Mouse (Mus musculus): ENCODE measurements around the gene Tbc1d17. TPM values are rescaled to one million over a fixed set of nuclear protein-coding genes. Genes with fewer than 3 reads are reported as not detected.

The Tbc1d17 gene
- polyA plus RNA-seq, 1 experiment = 94.6 TPM

DNA sequence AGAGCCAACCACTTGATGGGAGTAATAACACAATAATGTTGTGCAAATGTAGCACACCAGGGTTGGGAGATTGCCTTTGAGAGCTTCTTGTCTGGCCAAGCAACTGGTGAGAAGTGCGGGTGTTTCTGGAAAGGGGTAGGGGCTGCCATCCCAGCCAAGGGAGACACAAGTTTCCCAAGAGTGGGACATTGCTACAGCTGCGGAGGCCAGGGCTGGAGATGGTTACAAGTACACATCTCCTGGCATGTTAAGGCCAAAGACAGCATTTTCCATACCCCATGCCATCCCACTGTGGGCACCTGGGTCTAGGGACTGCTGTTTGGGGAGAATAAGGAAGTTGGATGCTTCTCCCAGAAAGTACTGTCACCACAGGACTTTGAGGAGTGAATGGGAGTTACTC, 4.2 kb upstream of the Tbc1d17 start:
- DNase-seq (ENCODE audit: low read depth) = no peak

DNA sequence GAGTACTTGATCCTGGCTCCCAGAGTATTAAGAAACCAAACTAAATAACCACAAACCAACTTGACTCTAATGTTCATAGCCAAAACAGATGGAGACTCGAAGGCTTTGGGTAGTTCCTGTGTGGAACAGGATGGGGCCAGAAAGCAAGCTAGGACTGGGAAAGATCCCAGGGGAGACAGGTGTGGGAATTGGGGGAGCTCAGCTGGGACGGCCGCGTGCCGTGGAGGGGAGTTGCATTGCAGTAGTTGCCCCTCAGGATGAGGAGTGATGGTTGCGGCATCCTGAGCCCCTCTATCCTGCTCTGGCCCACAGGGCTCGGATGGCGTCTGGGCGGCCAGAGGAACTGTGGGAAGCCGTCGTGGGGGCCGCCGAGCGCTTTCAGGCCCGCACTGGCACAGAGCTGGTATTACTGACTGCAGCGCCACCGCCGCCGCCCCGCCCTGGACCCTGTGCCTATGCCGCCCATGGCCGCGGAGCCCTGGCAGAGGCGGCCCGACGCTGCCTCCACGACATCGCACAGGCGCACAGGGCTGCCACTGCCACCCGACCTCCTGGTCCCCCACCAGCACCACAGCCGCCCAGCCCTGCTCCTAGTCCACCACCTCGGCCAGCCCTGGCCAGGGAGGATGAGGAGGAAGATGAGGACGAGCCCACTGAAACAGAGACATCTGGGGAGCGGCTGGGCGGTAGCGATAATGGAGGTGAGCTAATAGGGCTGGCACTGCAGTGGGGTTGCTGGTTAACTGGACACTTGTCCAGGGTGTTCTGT, 3.6 kb upstream of the Tbc1d17 start:
- no peak for DNase-seq (ENCODE audit: low read depth)

DNA sequence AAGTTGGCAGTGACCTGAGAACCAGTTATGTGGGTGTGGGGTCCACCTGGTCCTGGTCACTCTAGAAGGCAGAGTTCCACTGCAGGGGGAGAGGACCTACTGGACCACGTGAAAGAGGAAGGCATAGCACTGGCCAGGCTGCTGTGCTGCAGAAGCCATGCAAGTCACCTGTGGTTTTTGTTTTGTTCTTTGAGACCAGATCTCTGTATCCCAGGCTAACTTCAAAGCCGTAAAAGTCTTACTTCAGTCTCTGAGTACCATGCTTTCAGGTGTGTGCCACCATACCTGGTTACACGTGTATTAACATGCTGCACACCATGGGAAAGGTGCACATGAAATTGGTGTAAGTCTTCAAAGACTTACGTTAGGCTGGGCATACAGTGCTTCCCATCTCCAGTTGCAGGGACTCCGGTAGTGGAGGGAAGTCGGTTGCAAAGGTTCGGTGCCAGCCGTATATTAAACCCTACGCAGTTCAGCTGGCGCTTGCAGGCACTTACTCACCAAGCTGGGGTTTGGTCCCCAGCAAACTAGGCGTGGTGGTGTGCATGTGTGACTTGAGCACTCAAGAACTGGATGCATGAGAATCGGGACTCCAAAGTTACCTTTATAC, 2.9 kb upstream of the Tbc1d17 start:
- no peak for DNase-seq (ENCODE audit: low read depth)

DNA sequence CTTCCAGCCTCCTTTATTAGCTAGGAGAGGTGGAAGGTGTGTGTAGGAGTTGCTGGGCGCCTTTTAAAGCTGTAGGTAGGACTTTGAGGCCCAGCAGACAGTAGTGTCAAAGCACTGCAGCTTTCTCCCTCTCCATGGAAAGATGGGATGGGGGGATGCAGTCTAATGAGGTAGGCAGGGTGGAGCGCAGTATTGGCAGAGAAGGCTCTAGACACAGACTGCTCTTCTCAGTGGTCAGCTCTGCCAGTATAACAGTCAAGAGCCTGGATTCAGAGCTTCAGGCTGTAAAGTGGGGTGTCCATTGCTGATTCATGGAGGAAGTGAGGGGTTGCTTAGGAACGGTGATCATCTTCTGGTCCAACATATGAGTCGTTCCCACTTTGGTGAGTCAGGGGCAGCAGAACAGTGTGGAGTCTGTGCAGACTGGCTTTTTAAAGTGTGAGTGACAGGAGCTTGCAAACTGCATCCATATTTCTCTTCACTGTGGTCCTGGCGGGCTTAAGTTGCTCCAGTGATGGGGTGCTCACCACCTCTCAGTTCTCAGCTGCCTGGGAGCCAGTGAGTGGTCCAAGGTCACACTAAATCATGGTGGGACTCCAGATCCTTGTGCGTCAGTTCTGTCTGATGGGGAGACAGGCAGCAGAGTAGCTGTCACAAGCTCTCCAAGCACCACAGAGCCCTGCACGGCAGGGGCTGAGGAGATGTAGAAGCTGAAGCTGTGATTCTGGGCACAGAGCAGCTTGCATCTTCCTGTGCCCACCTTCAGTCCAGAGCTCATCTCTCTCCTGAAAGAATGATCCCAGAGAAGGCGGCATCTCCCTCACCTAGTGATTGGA, 2.1 kb upstream of the Tbc1d17 start:
- no peak for DNase-seq (ENCODE audit: low read depth)

DNA sequence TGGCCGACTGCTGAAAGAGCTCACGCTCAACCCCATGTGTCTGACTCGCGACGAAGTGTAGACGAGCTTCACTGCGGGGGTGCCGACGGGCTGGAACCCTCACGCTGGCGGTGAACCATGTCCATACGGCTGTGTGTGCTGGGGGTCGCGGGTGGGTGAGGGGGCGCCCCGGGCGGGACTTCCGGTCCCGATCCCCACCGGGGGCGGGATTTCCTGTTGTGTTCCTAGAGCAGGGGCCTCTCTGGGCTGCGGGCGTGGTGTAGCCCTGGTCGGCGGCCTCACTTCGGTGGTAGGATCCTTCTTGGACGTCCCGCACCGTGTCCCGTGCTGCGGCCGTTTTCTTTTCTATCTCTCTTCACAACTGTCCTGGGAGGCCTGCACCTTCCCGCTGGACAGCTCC, 1.3 kb upstream of the Tbc1d17 start:
- DNase-seq (ENCODE audit: low read depth) = no peak

DNA sequence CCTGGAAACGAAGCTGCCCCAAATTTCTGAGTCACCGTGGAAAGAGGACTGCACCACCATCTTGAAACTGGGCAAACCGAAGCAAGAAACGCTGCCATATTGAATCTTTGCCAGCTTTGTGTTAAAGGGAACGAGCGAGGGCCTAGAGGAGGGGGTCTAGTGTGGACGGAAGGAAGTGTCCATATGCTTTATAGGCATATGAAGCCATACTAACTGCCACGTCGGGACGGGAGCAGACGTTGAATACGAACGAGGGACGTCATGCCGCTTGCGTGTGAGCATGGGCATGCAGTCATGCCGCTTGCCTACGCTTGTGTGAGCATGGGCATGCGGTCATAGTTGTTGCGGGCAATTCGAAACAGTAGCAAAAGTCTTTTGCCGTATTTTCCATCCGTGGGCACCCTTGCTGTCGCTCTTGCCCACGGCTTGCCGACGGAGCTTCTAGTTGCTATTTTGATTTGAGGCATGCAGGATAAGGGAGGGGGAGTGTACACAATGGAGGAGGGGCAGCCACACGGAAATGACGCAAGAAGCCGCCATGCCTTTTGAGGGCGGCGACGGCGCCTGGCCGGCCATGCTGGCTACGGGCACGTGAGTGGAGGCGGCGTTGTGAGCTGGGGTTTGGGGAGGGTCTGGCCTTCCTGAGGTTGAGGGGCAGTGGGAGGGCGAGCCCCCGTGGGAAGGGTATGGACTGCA, 685 bp upstream of the Tbc1d17 start:
- peak; percentile 69 for DNase-seq (ENCODE audit: low read depth)

DNA sequence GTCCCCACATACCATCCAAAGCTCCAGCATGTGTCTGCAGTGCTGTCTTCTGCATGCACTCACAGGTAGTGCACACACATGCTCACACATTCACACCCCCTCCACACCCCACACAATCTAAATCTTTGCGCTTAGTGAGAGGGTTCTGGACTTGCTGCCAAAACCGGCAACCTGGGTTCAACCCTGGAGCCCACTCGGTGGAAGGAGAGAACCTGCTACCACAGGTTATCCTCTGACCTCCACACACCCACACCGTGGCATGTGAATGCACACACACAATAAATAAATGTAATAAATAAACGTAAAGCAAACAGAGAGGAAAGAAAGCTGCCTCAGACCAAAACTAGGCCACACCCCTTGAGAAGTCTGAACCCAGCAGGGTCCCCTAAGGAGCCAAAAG, 1.1 kb downstream of the Tbc1d17 start:
- no peak for DNase-seq (ENCODE audit: low read depth)

DNA sequence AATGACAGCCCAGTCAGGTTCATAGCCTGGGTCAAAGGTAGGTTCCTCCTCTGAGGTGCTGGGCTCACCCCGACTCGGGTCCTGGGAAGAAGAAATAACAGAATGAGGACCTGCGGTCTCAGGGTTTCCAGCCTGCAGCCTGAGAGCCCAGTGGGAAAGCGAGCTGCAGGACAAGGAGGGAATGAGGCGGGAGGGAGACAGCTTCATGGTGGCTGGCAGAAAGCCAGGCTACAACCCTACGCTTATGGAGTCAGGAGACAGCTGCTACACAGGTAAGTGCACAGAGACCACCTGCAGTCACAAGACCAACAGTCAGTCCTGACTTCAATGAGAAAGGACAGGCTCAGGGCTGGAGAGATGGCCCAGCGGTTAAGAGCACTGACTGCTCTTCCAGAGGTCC, 2.1 kb downstream of the Tbc1d17 start:
- DNase-seq (ENCODE audit: low read depth) = no peak

DNA sequence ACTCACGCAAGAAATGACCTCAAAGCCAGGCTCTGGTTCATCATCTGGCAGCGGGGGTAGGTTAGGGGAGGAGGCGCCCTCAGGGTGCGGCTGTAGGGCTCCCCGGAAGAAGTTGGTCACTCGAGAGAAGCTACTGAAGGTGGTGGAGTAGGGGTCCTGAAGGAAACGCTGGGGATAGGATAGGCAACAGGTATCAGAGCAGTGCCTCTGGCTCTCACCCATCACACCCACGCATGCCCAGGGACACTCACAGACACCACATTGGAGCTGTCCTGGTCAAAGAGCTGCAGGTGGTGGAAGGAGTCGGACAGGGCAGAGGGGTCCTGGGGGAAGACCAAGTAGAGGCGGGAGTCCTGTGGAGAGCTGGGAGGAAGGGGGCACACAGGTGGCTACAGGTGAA, 3.9 kb downstream of the Tbc1d17 start:
- DNase-seq (ENCODE audit: low read depth) = no peak

DNA sequence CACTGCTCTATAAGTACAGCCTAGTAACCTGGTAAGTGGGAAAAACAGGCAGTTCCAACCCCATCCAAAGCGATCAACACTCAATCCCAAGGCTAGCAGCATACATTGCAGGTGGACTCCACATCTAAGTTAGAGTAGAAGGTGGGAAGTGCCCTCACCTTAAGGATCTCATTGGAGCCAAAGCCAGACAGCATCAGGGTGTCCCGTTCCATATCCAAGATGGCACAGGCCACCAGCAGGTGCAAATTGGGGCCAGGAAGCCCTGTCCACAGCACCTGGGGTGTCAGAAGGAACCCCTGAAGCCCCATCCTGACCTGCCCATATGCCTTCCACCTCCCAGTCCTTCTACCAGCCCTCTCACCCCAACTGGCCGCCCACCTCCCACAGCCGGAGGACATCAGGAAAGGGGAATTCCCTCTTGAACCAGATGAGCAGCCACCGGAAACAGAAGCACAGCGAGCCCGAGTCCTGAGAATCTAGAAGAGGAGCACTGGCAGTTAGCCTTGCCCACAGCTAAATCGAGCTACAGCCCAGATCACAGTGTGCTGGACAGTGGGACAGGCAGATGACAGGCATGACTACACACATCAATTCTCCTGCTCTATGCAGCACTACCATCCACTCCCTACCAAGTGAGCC, 6.9 kb downstream of the Tbc1d17 start:
- DNase-seq (ENCODE audit: low read depth) = no peak

DNA sequence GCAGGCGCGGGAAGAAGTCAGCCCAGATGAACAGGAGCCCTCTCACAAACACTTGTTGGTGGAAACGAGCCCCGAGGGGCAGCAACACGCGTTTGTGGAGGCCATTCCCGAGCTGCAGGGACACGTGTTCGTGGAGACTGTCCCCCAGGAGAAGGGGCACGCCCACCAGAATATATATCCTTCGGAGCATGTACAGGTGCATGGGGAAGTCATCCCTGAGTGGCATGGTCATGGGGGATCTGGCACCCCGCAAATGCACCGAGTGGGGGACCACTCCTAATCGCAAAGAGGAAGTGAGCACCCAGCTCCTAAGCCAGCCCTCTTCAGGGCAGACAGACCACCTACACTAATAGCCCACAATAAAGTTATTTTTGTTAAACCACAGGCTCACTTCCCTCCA, 8.5 kb downstream of the Tbc1d17 start:
- DNase-seq (ENCODE audit: low read depth) = no peak

DNA sequence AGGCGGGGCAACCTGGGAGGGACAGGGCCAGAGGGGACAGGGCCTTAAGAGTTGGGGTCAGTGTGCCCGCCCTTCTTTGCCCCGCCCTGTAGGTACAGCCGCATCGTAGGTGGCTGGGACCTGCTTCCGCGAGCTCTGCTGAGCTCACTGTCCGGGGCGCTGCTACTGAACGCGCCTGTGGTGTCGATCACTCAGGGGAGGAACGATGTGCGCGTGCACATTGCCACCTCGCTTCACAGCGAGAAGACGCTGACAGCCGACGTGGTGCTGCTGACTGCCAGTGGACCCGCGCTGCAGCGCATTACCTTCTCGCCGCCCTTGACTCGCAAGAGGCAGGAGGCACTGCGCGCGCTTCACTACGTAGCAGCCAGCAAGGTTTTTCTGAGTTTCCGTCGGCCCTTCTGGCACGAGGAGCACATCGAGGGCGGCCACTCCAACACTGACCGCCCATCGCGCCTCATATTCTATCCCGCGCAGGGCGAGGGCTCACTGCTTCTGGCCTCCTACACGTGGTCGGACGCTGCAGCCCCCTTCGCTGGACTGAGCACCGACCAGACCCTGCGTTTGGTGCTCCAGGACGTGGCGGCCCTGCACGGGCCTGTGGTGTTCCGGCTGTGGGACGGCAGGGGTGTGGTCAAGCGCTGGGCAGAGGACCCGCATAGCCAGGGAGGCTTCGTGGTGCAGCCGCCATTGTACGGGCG, 9.2 kb downstream of the Tbc1d17 start:
- no peak for DNase-seq (ENCODE audit: low read depth)

DNA sequence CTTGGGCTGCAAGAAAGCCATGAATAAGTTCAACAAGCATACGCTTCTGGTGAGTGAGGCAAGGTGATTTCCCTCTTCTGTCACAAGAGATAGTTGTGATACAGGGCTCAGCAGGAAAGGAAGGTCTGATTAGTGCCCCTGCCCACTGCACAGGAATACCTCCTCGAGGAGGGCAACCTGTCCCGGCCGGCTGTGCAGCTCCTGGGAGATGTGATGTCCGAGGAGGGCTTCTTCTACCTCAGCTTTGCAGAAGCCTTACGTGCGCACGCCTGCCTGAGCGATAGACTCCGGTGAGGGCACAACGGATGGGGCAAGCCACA, 9.7 kb downstream of the Tbc1d17 start:
- no peak for DNase-seq (ENCODE audit: low read depth)

DNA sequence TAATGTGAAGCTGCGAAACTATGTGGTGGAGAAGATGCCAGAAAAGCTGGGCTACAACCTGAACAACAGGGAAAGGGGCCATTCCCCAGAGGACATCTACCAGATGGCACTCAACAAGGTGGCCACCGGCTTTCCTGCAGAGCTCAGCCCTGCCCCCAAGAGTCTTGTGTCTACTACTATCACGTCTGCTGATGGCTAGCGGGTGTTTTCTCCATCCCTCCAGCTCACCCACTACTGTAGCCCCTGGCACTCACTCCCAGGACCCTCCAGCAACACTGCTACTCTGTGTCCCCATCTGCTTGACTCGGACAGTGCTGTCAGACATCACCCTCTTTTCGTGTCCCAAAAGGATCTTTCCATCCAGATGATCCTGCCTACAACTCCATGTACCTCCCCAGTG, 10.8 kb downstream of the Tbc1d17 start:
- DNase-seq (ENCODE audit: low read depth) = no peak

DNA sequence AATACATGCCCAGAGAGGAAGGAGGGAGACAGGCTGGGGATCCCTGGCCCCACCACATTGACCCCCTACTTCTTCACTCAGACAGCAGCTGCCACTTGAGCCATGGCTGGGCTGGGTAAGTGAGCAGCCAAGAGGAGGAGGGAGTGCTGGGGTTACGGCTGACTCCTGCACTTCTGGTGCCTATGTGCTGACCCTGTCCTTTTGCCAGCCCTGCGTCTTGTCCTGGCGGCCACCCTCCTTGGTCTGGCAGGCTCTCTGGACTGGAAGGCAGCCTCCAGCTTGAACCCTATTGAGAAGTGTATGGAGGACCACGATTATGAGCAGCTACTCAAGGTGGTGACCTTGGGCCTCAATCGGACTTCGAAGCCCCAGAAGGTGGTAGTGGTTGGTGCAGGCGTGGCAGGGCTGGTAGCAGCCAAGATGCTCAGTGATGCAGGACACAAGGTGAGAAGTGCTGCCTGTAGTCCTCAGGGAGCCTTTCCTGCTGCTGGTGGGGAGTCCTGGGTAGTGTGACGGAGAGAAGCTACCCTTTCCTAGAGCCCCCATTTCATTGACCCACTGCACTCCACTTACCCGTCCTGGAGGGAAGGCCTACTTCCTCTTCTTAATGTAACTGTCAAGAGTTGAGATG, 12.3 kb downstream of the Tbc1d17 start:
- DNase-seq (ENCODE audit: low read depth) = no peak

DNA sequence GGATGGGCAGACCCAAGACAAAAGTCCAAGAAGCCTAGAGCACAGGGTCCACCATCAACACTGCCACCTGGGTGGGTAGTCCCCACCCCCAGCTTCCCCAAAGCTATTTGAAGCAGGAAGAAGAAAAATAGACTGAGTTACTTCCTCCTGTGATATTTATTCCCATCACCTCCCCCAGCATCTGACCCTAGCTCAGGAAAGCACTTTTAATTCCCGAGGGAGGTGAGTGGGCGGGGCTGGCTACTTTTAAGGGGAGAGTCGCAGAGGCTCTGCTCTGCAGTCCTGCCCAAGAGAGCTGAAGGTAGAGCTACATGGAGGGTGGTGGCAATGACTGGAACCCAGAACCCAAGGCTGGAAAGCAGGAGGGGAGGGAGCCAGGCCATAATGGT, 12.9 kb downstream of the Tbc1d17 start:
- DNase-seq (ENCODE audit: low read depth) = no peak

DNA sequence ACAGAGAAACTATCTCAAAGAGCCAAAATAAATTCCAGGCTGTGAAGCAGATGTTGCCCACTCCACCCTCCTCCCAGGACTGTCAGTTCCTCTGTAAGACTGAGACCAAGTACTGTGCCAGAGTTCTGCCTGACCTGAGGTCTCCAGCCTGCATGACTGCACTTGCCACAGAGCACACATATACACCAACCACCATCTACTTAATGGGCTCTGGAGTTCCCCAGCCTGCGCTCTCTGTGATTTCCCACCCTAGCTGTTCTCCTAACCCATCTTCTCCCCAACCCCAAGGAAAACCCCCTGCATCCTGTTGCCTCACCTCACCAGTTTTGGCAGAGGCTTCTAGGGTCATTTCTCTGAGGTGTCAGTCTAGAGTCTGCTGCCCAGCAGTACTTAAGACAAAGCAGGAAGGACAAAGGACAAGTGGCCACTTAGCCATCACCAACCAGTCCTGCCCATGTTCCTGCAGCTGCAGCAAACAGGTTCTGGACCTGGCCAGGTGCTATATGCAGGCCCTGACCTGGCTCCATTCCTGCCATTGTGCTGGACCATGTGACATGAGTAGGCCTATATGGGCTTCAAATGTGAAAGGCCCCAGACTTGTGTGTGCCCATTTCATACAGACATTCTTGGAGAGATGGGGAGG, 13.4 kb downstream of the Tbc1d17 start:
- no peak for DNase-seq (ENCODE audit: low read depth)

DNA sequence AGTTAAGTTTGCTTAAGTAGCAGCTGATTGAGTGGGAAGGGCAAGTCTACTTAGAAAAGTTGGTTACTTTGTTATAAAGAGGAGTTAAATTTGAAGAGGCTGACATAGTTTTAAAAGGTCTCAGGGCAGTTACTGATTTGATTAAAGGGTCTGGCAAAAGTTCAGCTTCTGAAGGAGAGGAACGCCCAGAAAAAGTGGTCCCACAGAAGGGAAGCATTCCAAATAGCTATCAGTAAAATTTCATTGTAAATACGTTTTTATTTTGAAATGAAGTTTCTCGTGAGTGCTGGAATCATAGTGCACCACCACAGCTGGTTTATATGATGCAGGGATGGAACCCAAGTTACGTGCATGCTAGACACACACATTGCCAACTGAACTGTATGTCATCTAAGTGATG, 16.1 kb downstream of the Tbc1d17 start:
- no peak for DNase-seq (ENCODE audit: low read depth)

DNA sequence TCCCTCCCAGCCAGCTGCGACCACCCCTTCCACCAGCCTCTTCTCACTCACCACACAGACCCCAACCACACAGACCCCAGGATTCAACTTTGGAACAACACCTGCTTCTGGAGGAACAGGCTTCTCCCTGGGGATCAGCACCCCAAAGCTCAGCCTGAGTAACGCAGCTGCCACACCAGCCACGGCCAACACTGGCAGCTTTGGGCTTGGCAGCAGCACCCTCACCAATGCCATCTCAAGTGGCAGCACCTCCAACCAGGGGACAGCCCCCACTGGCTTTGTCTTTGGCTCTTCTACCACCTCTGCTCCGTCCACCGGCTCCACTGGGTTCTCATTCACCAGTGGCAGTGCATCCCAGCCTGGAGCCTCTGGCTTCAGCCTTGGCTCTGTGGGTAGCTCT, 20.2 kb downstream of the Tbc1d17 start:
- no peak for DNase-seq (ENCODE audit: low read depth)

DNA sequence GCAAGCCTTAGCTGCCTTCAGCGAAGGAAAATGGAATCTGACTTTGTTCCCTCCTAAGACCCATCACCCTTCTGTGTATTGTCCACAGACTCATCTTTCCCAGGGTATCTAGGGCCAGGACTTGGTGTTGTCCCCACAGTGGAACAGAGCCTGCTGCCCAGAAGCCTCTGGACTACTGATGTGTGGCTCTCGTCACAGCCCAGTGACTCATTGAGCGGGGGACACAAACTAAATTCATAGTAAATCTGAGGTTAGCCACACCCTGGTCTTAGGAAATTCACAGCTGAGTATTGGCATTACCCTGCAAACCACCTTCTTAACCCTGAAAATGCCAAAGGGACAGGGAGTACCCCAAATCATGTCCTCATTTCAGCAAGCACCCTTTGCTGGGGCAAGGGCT, 22.1 kb downstream of the Tbc1d17 start:
- no peak for DNase-seq (ENCODE audit: low read depth)
